Mouse (Mus musculus) brown adipose tissue, adult 24 weeks (tissue): ENCODE results near the gene Sccpdh. TPM values are rescaled to one million over a fixed set of nuclear protein-coding genes. Genes with fewer than 3 reads are reported as not detected.
A peak's percentile ranks its signal among the peaks of the same experiment; 100 is the strongest.
"Not testable (repeated sequence)": the region's sequence is repeated elsewhere in the genome, so short reads cannot be mapped to it uniquely, and the experiment has no call there.

ENCODE experiments used
- H3K27ac ChIP-seq: fragments of 200-500 bp; replicated peaks from 2 replicates; pipeline ENCODE4 v1.5.1; 2012; ENCODE audit warnings: low read depth, mild to moderate bottlenecking, low read length
- H3K4me1 ChIP-seq: fragments of 200-500 bp; 2 replicates; pipeline ENCODE4 v1.6.1; 2012; ENCODE audit warnings: low read length, mixed read lengths; ENCODE audit not compliant: control insufficient read depth, insufficient read depth, insufficient read length
- H3K4me3 ChIP-seq: fragments of 200-500 bp; 2 replicates; pipeline ENCODE4 v1.5.1; 2012; ENCODE audit warnings: low read depth, mild to moderate bottlenecking, low read length, moderate library complexity; ENCODE audit not compliant: insufficient read depth
- polyA plus RNA-seq: library from polyadenylated mRNA; stranded (reverse); fragments of >200 nt; gene quantifications from 2 replicates; pipeline ENCODE4 v1.2.4, GENCODE M21; 2012; ENCODE audit not compliant: missing spikeins, insufficient read depth, insufficient read length

Sccpdh gene
- polyA plus RNA-seq, 1 experiment: 37.2 TPM

GRCm38 (mm10) chr1:179649324-179649723 is 18.7 kb upstream of the Sccpdh start:
- H3K4me3 ChIP-seq: no peak overlapping the region
- H3K4me1 ChIP-seq: peaks cover 6% of the 10 kb centered on the region; the same call in 1 of the 2 replicates
- no peak overlapping the region for H3K27ac ChIP-seq

DNA sequence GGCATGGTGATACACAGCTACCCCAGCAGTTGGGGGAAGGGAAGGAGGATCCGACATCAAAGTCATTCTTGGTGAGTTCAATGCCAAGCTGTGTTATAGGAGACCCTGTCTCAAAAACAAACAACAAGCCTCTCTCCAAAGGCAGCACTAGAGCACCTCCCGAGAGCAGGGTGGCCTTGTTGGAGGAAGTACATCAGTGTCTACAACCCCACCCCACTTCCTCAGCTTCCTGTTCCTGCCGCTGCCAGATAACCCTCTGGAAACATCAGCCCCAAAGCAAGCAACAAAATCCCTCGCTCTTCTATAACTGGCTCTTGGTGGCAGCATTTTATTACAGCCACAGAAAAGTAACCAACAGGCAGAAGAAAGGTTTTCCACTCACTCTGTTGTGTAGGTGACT is 17.7 kb upstream of the Sccpdh start:
- Histone ChIP-seq H3K4me3 (no peak overlapping the region), H3K27ac (no peak overlapping the region), H3K4me1 (peaks cover 6% of the 10 kb centered on the region; the same call in 1 of the 2 replicates)

- H3K27ac ChIP-seq: no peak overlapping the region
- H3K4me1 ChIP-seq: peaks cover 6% of the 10 kb centered on the region; the same call in 1 of the 2 replicates
- H3K4me3 ChIP-seq: no peak overlapping the region
Observed at GRCm38 (mm10) chr1:179651224-179651623, 16.8 kb upstream of the Sccpdh start.

GRCm38 (mm10) chr1:179663065-179663464 is 4.9 kb upstream of the Sccpdh start:
- Histone ChIP-seq H3K4me1 (no peaks in the 10 kb centered on the region), H3K27ac (no peak overlapping the region), H3K4me3 (no peak overlapping the region)

- H3K4me3 ChIP-seq: no peak overlapping the region
Observed at GRCm38 (mm10) chr1:179664309-179664930, 3.6 kb upstream of the Sccpdh start.

DNA sequence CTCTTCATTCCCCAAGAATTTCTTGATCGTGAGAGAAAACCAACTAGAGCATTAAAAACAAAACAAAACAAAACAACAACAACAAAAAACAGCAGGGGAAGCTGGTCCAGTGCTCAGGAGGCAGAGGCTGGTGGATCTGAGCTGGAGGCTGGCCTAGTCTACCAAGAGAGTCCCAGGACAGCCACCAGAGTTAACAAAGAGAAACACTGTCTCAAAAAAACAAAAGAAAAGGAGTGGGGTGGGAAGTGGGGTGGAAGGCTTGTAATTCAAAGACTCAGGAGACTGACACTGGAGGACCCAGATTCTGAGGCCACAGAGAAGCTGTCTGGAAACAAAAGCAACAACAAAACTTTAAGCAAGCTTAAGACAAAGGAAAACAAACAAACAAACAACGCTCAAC is 1.0 kb upstream of the Sccpdh start:
- Histone ChIP-seq H3K4me3 (no peak overlapping the region), H3K27ac (no peak overlapping the region), H3K4me1 (no peaks in the 10 kb centered on the region)

More at GRCm38 (mm10) chr1:179664309-179664930, 3.6 kb upstream of the Sccpdh start:
- H3K4me1 ChIP-seq: no peaks in the 10 kb centered on the region
- H3K27ac ChIP-seq: no peak overlapping the region

DNA sequence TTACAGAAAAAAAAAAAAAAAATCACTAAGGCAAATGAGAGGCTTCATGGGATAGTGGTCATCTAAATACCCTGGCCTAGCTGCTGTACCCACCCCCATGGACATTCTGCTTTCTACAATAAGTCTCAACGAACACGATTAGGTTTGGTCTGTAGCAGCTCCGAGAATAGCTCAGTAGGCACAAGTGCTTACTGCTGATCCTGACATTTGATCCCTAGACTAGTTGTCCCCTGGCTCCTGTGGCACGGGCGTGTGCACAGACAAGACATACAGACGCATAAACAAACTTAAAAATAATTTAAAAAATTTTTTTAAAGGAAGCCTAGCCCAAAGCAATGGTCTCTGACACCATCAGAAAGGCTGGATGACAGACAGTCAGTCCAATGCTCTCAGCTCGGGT is 560 bp upstream of the Sccpdh start:
- no peaks in the 10 kb centered on the region for H3K4me1 ChIP-seq
- peak overlapping the region; percentile 76 for H3K4me3 ChIP-seq
- H3K27ac ChIP-seq: no peak overlapping the region

- Histone ChIP-seq H3K4me1 (no peaks in the 10 kb centered on the region), H3K27ac (no peak overlapping the region)
Observed at GRCm38 (mm10) chr1:179668836-179669537, 977 bp downstream of the Sccpdh start.

DNA sequence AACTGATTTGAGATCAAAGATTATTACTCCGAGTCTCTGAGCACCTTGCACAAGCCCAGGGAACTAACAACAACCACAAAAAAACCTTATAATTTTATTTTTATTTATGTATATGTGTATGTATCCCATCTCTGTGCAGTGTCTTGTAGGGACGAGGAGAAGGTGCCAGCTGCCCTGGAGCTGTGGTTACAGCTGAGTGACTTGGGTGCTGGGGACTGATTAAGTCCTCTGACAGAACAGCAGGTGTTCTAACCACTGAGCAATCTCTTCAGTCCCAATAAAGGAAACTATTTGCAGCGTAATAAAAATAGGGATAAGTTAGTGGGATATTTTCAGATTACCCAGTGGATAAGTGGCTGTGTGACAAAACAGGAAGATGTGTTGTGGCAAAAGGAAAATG is 6.3 kb downstream of the Sccpdh start:
- Histone ChIP-seq H3K4me3 (no peak overlapping the region), H3K4me1 (no peaks in the 10 kb centered on the region), H3K27ac (no peak overlapping the region)

More at GRCm38 (mm10) chr1:179668836-179669537, 977 bp downstream of the Sccpdh start:
- H3K4me3 ChIP-seq: peak overlapping the region; percentile 76

GRCm38 (mm10) chr1:179677031-179677430 is 9.0 kb downstream of the Sccpdh start:
- Histone ChIP-seq H3K4me1 (no peaks in the 10 kb centered on the region), H3K27ac (no peak overlapping the region), H3K4me3 (no peak overlapping the region)

- H3K4me3 ChIP-seq: no peak overlapping the region
- no peak overlapping the region for H3K27ac ChIP-seq
- H3K4me1 ChIP-seq: no peaks in the 10 kb centered on the region
Observed at GRCm38 (mm10) chr1:179679326-179679725, 11.3 kb downstream of the Sccpdh start.

DNA sequence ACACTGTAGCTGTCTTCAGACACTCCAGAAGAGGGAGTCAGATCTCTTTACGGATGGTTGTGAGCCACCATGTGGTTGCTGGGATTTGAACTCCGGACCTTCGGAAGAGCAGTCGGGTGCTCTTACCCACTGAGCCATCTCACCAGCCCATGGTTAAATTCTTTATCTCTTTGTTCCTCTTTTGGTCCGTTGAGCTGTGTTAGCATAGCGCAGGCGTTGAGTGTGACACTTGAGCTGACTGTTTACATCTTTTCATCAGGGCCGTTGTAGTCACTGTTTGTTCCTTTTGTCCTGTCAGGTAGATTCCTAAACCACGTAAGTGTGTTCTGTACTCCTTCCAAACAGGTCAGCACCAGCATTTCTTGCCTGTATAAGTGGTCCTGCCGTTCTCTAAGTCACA is 14.7 kb downstream of the Sccpdh start:
- not testable (repeated sequence) for H3K4me1 ChIP-seq, H3K27ac ChIP-seq, H3K4me3 ChIP-seq

- H3K27ac ChIP-seq: no peak overlapping the region
- no peaks in the 10 kb centered on the region for H3K4me1 ChIP-seq
- no peak overlapping the region for H3K4me3 ChIP-seq
Observed at GRCm38 (mm10) chr1:179686348-179686747, 18.3 kb downstream of the Sccpdh start.

GRCm38 (mm10) chr1:179686781-179687180 is 18.8 kb downstream of the Sccpdh start:
- Histone ChIP-seq H3K4me3 (no peak overlapping the region), H3K27ac (no peak overlapping the region), H3K4me1 (no peaks in the 10 kb centered on the region)

- H3K4me3 ChIP-seq: no peak overlapping the region
- H3K4me1 ChIP-seq: no peaks in the 10 kb centered on the region
- H3K27ac ChIP-seq: no peak overlapping the region
Observed at GRCm38 (mm10) chr1:179687305-179687704, 19.3 kb downstream of the Sccpdh start.

GRCm38 (mm10) chr1:179687966-179688365 is 20.0 kb downstream of the Sccpdh start:
- H3K27ac ChIP-seq: no peak overlapping the region

More at GRCm38 (mm10) chr1:179687966-179688365, 20.0 kb downstream of the Sccpdh start:
- Histone ChIP-seq H3K4me1 (no peaks in the 10 kb centered on the region), H3K4me3 (no peak overlapping the region)
